Mouse (Mus musculus): ENCODE results near the gene Bid.

Bid gene

GRCm38 (mm10) chr6:120916074-120916971 is at the start of gene Bid:
Gene Bid, minus strand, starts transcription at chr6:120916853.
- peak; percentile 99 for DNase-seq

- no peak for DNase-seq
Observed at GRCm38 (mm10) chr6:120965814-120966213, 49.2 kb upstream of the Bid start.

GRCm38 (mm10) chr6:120964179-120964578 is 47.5 kb upstream of the Bid start:
- no peak for DNase-seq

- DNase-seq: no peak
Observed at GRCm38 (mm10) chr6:120960338-120961030, 43.8 kb upstream of the Bid start.

- DNase-seq: no peak
Observed at GRCm38 (mm10) chr6:120957331-120957730, 40.7 kb upstream of the Bid start.

GRCm38 (mm10) chr6:120956259-120957161 is 39.9 kb upstream of the Bid start:
- no peak for DNase-seq

- DNase-seq: peak; percentile 94
Observed at GRCm38 (mm10) chr6:120955215-120955614, 38.6 kb upstream of the Bid start.

- DNase-seq: no peak
Observed at GRCm38 (mm10) chr6:120954241-120954640, 37.6 kb upstream of the Bid start.

GRCm38 (mm10) chr6:120952475-120952874 is 35.8 kb upstream of the Bid start:
- no peak for DNase-seq

- no peak for DNase-seq
Observed at GRCm38 (mm10) chr6:120951311-120951710, 34.7 kb upstream of the Bid start.

- DNase-seq: no peak
Observed at GRCm38 (mm10) chr6:120945510-120945909, 28.9 kb upstream of the Bid start.

- DNase-seq: no peak
Observed at GRCm38 (mm10) chr6:120943964-120944363, 27.3 kb upstream of the Bid start.

- no peak for DNase-seq
Observed at GRCm38 (mm10) chr6:120943551-120943950, 26.9 kb upstream of the Bid start.

- no peak for DNase-seq
Observed at GRCm38 (mm10) chr6:120943079-120943478, 26.4 kb upstream of the Bid start.

GRCm38 (mm10) chr6:120941575-120941974 is 24.9 kb upstream of the Bid start:
- DNase-seq: no peak

- DNase-seq: no peak
Observed at GRCm38 (mm10) chr6:120941084-120941481, 24.4 kb upstream of the Bid start.

- DNase-seq: no peak
Observed at GRCm38 (mm10) chr6:120940446-120941083, 23.9 kb upstream of the Bid start.

- no peak for DNase-seq
Observed at GRCm38 (mm10) chr6:120939783-120940182, 23.1 kb upstream of the Bid start.

- no peak for DNase-seq
Observed at GRCm38 (mm10) chr6:120938763-120939450, 22.3 kb upstream of the Bid start.

GRCm38 (mm10) chr6:120937999-120938608 is 21.5 kb upstream of the Bid start:
- no peak for DNase-seq

GRCm38 (mm10) chr6:120937104-120937617 is 20.5 kb upstream of the Bid start:
- DNase-seq: no peak

All from heart, adult 11 months (tissue).